Mouse (Mus musculus) mesoderm, embryonic 11.5 days (tissue): ENCODE data around the gene Tcp10c.
"Not testable (repeated sequence)": the region's sequence is repeated elsewhere in the genome, so short reads cannot be mapped to it uniquely, and the experiment has no call there.

Experiments
- DNase-seq: peaks from one replicate; pipeline ENCODE4 v3.0.0-alpha.2; 2012; ENCODE audit warnings: low read depth, low spot score

Tcp10c gene

GRCm38 (mm10) chr17:13391020-13391419 is 36.6 kb downstream of the Tcp10c start:
- not testable (repeated sequence) for DNase-seq

- not testable (repeated sequence) for DNase-seq
Observed at GRCm38 (mm10) chr17:13399961-13400360, 45.6 kb downstream of the Tcp10c start.

- not testable (repeated sequence) for DNase-seq
Observed at GRCm38 (mm10) chr17:13402118-13402517, 47.7 kb downstream of the Tcp10c start.

GRCm38 (mm10) chr17:13403527-13404131 is 49.3 kb downstream of the Tcp10c start:
- not testable (repeated sequence) for DNase-seq

GRCm38 (mm10) chr17:13406023-13406422 is 51.7 kb downstream of the Tcp10c start:
- not testable (repeated sequence) for DNase-seq

GRCm38 (mm10) chr17:13406701-13407100 is 52.3 kb downstream of the Tcp10c start:
- DNase-seq: not testable (repeated sequence)

- not testable (repeated sequence) for DNase-seq
Observed at GRCm38 (mm10) chr17:13407621-13408256, 53.4 kb downstream of the Tcp10c start.

- not testable (repeated sequence) for DNase-seq
Observed at GRCm38 (mm10) chr17:13408257-13408633, 53.9 kb downstream of the Tcp10c start.

GRCm38 (mm10) chr17:13421022-13421591 is 66.7 kb downstream of the Tcp10c start:
- DNase-seq: not testable (repeated sequence)

- DNase-seq: not testable (repeated sequence)
Observed at GRCm38 (mm10) chr17:13422638-13423037, 68.3 kb downstream of the Tcp10c start.

- peak; percentile 2 for DNase-seq
Observed at GRCm38 (mm10) chr17:13423373-13424024, 69.1 kb downstream of the Tcp10c start.

GRCm38 (mm10) chr17:13424321-13424720 is 69.9 kb downstream of the Tcp10c start:
- not testable (repeated sequence) for DNase-seq

- not testable (repeated sequence) for DNase-seq
Observed at GRCm38 (mm10) chr17:13425694-13426093, 71.3 kb downstream of the Tcp10c start.

- DNase-seq: not testable (repeated sequence)
Observed at GRCm38 (mm10) chr17:13426508-13426907, 72.1 kb downstream of the Tcp10c start.
